Mouse (Mus musculus): ENCODE measurements around the gene Sag. TPM values are rescaled to one million over a fixed set of nuclear protein-coding genes. Genes with fewer than 3 reads are reported as not detected.

Sag gene
- polyA plus RNA-seq, 1 experiment from 2014 or later: 2.6 TPM

DNA sequence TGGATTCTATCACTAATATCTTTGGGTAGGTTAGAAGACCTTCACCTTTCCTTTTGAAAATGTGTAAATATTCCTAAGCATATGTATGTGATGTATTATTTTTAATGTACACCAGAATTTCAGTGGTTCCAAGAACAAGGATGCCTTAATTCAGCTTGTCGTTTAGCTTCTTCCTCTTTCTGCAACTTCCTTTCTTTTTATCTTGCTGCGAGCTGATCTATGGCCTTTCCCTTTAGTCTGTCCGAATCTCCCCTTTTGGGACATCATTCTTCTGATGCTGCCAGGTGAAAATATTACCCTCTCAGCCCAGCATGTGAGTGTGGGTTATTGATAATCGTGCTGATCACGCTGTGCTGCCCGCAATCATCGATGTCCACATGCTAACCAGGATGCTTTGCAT is 28.6 kb upstream of the Sag start:
- no peak for ATAC-seq (ENCODE audit: low FRiP score)
- Histone ChIP-seq H3K4me3 (ENCODE audit: low read depth, low read length) (no peak overlapping the region), H3K4me2 (replicated peaks; ENCODE audit: low read depth, low read length) (no peak overlapping the region), H3K27me3 (ENCODE audit: control insufficient read depth, insufficient read depth, low read length) (no peaks in the 10 kb centered on the region), H3K9me3 (ENCODE audit: control insufficient read depth, low read length) (no peaks in the 10 kb centered on the region), H3K4me1 (replicated peaks; ENCODE audit: control insufficient read depth, insufficient read depth, low read length) (no peaks in the 10 kb centered on the region), H3K36me3 (ENCODE audit: control insufficient read depth, insufficient read depth, low read length) (peaks cover 32% of the 10 kb centered on the region), H3K27ac (ENCODE audit: low read depth, low read length) (no peak overlapping the region), H3K9ac (ENCODE audit: low read depth, low read length) (no peak overlapping the region)
- WGBS: 93% methylated on average over 7 of the region's 7 CpGs
- no peak for DNase-seq (ENCODE audit: low spot score)

DNA sequence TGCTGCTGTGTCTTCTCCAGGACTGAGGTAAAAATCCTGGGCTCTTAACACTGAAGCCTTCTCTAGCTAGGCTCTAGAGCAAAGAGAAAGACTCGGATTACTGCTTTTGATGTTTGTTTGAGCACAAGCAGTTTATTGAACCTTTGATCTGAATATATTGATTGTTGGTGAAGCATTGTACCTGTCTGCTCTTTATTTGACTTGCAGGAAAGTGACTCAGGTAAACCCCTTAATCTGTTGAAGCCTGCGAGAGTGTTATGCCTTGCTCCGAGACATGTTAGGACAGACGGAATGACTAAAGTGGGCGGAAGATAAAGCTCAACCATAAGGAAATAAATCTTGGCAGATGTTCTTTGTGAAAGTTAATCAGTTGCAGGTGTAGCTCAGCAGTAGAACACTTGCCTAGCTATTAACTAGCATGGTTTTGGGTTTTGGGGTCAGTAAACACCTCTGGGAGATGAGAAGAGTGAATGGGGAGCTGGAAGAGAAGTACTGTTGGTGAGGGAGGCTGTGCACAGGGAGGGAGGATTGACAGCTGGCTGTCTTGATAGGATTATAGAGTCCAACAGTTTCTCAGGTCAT is 24.2 kb upstream of the Sag start:
- no peaks in the 10 kb centered on the region for H3K4me1 ChIP-seq (replicated peaks; ENCODE audit: control insufficient read depth, insufficient read depth, low read length)
- peaks cover 31% of the 10 kb centered on the region for H3K36me3 ChIP-seq (ENCODE audit: control insufficient read depth, insufficient read depth, low read length)
- no peaks in the 10 kb centered on the region for H3K9me3 ChIP-seq (ENCODE audit: control insufficient read depth, low read length)
- H3K9ac ChIP-seq (ENCODE audit: low read depth, low read length): no peak overlapping the region
- whole genome bisulfite sequencing: 93% methylated on average over 5 of the region's 5 CpGs
- no peaks in the 10 kb centered on the region for H3K27me3 ChIP-seq (ENCODE audit: control insufficient read depth, insufficient read depth, low read length)
- no peak overlapping the region for H3K4me2 ChIP-seq (replicated peaks; ENCODE audit: low read depth, low read length)
- no peak overlapping the region for H3K4me3 ChIP-seq (ENCODE audit: low read depth, low read length)
- no peak for DNase-seq (ENCODE audit: low spot score)
- H3K27ac ChIP-seq (ENCODE audit: low read depth, low read length): no peak overlapping the region
- ATAC-seq (ENCODE audit: low FRiP score): no peak

DNA sequence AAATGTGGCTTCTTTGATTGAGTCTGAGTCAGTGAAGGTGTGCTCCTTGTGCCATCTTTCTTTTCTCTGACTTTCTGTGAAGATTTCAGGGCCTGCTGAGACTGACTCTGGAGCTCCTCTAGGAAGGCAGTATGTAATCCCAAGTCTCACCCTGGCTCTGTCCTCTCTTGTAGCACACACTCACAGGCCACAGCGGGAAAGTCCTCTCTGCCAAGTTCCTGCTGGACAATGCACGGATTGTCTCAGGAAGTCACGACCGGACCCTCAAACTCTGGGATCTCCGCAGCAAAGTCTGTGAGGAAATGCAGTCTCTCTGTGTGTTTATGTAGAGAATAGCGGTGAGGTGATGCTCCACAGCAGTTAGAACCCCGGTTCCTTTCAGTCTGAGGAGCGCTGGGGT is 17.8 kb upstream of the Sag start:
- H3K27ac ChIP-seq (ENCODE audit: low read depth, low read length): no peak overlapping the region
- peaks cover 9% of the 10 kb centered on the region for H3K36me3 ChIP-seq (ENCODE audit: control insufficient read depth, insufficient read depth, low read length)
- WGBS: 90% methylated on average over 8 of the region's 8 CpGs
- H3K27me3 ChIP-seq (ENCODE audit: control insufficient read depth, insufficient read depth, low read length): no peaks in the 10 kb centered on the region
- DNase-seq (ENCODE audit: low spot score) (no peak), ATAC-seq (ENCODE audit: low FRiP score) (no peak)
- H3K9ac ChIP-seq (ENCODE audit: low read depth, low read length): no peak overlapping the region
- H3K4me3 ChIP-seq (ENCODE audit: low read depth, low read length): no peak overlapping the region
- H3K4me2 ChIP-seq (replicated peaks; ENCODE audit: low read depth, low read length): no peak overlapping the region
- no peaks in the 10 kb centered on the region for H3K9me3 ChIP-seq (ENCODE audit: control insufficient read depth, low read length)
- no peaks in the 10 kb centered on the region for H3K4me1 ChIP-seq (replicated peaks; ENCODE audit: control insufficient read depth, insufficient read depth, low read length)

DNA sequence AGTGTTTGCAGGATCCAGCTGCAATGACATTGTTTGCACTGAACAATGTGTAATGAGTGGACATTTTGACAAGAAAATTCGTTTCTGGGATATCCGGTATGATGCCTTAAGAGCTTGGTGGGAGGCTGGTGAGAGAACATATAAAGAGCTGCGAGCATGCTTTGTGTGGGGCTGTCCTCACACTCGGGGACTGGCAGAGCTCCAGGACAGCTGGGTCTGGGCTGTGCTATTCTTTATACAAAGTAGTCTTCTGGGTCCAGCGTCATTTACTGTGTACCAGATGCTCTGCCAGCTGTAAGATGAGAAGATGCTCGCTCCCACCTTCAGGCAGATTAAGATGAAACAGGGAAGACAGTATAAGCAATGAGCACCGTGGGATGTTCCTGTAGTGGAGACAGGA is 17.2 kb upstream of the Sag start:
- ATAC-seq (ENCODE audit: low FRiP score) (no peak), DNase-seq (ENCODE audit: low spot score) (no peak)
- Histone ChIP-seq H3K4me2 (replicated peaks; ENCODE audit: low read depth, low read length) (no peak overlapping the region), H3K4me1 (replicated peaks; ENCODE audit: control insufficient read depth, insufficient read depth, low read length) (no peaks in the 10 kb centered on the region), H3K9ac (ENCODE audit: low read depth, low read length) (no peak overlapping the region), H3K9me3 (ENCODE audit: control insufficient read depth, low read length) (no peaks in the 10 kb centered on the region), H3K4me3 (ENCODE audit: low read depth, low read length) (no peak overlapping the region), H3K27ac (ENCODE audit: low read depth, low read length) (no peak overlapping the region), H3K36me3 (ENCODE audit: control insufficient read depth, insufficient read depth, low read length) (peaks cover 13% of the 10 kb centered on the region), H3K27me3 (ENCODE audit: control insufficient read depth, insufficient read depth, low read length) (no peaks in the 10 kb centered on the region)
- 91% methylated on average over 7 of the region's 7 CpGs for WGBS

DNA sequence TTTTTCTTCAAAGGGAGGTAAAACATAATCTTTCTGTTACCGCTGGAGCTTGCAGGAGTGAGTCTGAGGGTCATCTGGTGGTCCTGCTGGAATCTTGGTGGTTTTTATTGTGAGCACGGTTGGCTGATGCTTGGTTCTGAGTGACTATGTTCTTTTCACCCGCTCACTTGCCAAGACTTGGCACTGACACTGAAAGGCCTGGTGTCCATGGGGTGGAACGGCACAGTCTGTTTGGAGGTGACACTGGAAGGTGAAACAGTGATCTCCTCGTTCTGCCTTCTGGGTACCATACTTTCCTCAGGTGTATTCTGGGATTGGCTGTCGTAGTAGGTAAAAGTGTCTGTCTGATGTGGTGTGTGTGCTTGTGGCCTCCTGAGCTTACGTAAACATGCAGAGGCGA is 13.8 kb upstream of the Sag start:
- Histone ChIP-seq H3K9me3 (ENCODE audit: control insufficient read depth, low read length) (no peaks in the 10 kb centered on the region), H3K36me3 (ENCODE audit: control insufficient read depth, insufficient read depth, low read length) (peaks cover 14% of the 10 kb centered on the region), H3K4me3 (ENCODE audit: low read depth, low read length) (no peak overlapping the region), H3K4me2 (replicated peaks; ENCODE audit: low read depth, low read length) (no peak overlapping the region), H3K27ac (ENCODE audit: low read depth, low read length) (no peak overlapping the region), H3K9ac (ENCODE audit: low read depth, low read length) (no peak overlapping the region), H3K27me3 (ENCODE audit: control insufficient read depth, insufficient read depth, low read length) (no peaks in the 10 kb centered on the region), H3K4me1 (replicated peaks; ENCODE audit: control insufficient read depth, insufficient read depth, low read length) (no peaks in the 10 kb centered on the region)
- ATAC-seq (ENCODE audit: low FRiP score): no peak
- no peak for DNase-seq (ENCODE audit: low spot score)
- WGBS: 96% methylated on average over 8 of the region's 8 CpGs

DNA sequence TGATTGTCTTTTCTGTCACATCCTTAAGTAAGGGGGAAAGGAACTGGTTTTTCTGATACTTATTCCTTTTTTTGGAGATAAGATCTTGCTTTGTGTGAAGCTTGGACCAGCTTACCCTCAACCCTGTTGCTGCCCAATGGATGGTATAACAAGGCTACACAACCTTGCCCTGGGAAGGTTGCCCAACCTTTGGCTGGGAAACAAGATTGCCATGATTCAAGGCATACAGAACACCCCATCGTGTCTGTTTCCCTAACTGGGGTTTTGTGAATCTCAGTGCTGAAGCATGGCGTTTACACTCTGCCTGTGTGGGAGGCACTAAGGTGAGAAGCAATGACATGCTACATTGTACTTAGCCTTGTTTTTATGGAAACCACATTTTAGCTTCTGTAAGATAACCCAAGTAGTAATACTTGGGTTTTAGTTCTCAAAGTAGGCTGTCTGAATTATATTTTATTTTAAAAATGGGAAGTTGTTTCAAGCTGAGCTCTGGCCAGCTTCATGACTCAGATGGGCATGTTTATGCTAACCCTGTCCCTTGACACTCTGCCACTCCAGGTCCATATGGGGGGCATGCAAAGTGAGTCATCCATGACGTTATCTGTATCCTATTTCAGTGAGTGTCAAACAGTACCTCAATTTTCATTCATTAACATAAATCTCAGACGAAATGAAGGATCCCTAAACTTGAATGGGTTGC is 10.9 kb upstream of the Sag start:
- DNase-seq (ENCODE audit: low spot score) (no peak), ATAC-seq (ENCODE audit: low FRiP score) (no peak)
- 85% methylated on average over 4 of the region's 4 CpGs for WGBS
- Histone ChIP-seq H3K9ac (ENCODE audit: low read depth, low read length) (no peak overlapping the region), H3K4me1 (replicated peaks; ENCODE audit: control insufficient read depth, insufficient read depth, low read length) (no peaks in the 10 kb centered on the region), H3K4me3 (ENCODE audit: low read depth, low read length) (no peak overlapping the region), H3K27me3 (ENCODE audit: control insufficient read depth, insufficient read depth, low read length) (no peaks in the 10 kb centered on the region), H3K36me3 (ENCODE audit: control insufficient read depth, insufficient read depth, low read length) (peaks cover 10% of the 10 kb centered on the region), H3K27ac (ENCODE audit: low read depth, low read length) (no peak overlapping the region), H3K9me3 (ENCODE audit: control insufficient read depth, low read length) (no peaks in the 10 kb centered on the region), H3K4me2 (replicated peaks; ENCODE audit: low read depth, low read length) (no peak overlapping the region)

DNA sequence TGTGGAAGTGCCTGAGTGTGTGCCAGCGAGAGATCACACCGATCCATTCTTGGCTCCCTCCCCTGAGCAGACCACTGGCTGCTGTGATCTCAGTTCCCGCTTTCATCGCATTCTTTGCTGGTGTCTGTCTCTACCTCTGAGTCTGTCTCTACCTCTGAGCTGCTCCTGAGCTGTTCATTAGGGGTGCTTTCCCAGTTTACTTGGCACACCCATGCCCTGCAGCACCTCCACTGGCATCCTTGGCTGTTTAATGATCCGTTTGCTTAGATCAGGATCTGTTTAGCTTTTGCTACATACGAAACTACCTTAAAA is 10.4 kb upstream of the Sag start:
- H3K36me3 ChIP-seq (ENCODE audit: control insufficient read depth, insufficient read depth, low read length): peaks cover 10% of the 10 kb centered on the region

DNA sequence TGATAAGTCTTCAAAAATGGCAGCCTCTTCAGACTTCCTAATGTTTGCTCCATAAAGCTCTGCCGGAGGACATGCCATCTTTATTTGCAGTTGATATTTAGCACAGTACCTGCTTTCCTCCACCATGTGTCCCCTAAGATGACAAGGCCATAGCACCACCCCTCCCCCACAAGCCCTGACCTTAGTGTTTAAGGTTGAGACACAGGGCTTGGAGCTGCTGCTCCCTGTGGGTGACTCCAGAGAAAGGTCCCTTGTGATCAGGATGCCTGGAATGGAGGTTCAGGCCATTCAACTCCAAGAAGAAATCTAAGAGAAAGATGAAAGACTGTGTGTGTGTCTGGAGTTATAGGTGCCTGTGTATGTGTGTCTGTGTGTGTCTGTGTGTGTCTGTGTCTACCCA is 5.8 kb upstream of the Sag start:
- H3K27ac ChIP-seq (ENCODE audit: low read depth, low read length): no peak overlapping the region
- DNase-seq (ENCODE audit: low spot score) (no peak), ATAC-seq (ENCODE audit: low FRiP score) (no peak)
- no peak overlapping the region for H3K9ac ChIP-seq (ENCODE audit: low read depth, low read length)
- H3K27me3 ChIP-seq (ENCODE audit: control insufficient read depth, insufficient read depth, low read length): no peaks in the 10 kb centered on the region
- 100% methylated on average over 1 of the region's 1 CpGs for WGBS
- H3K4me1 ChIP-seq (replicated peaks; ENCODE audit: control insufficient read depth, insufficient read depth, low read length): no peaks in the 10 kb centered on the region
- H3K4me2 ChIP-seq (replicated peaks; ENCODE audit: low read depth, low read length): no peak overlapping the region
- no peak overlapping the region for H3K4me3 ChIP-seq (ENCODE audit: low read depth, low read length)
- no peaks in the 10 kb centered on the region for H3K9me3 ChIP-seq (ENCODE audit: control insufficient read depth, low read length)
- H3K36me3 ChIP-seq (ENCODE audit: control insufficient read depth, insufficient read depth, low read length): no peaks in the 10 kb centered on the region

More for the DNA sequence above, 10.4 kb upstream of the Sag start:
- ATAC-seq (ENCODE audit: low FRiP score): no peak
- no peak for DNase-seq (ENCODE audit: low spot score)
- H3K27me3 ChIP-seq (ENCODE audit: control insufficient read depth, insufficient read depth, low read length): no peaks in the 10 kb centered on the region
- H3K9me3 ChIP-seq (ENCODE audit: control insufficient read depth, low read length): no peaks in the 10 kb centered on the region
- 96% methylated on average over 6 of the region's 6 CpGs for WGBS
- H3K4me2 ChIP-seq (replicated peaks; ENCODE audit: low read depth, low read length): no peak overlapping the region
- H3K4me3 ChIP-seq (ENCODE audit: low read depth, low read length): no peak overlapping the region
- H3K4me1 ChIP-seq (replicated peaks; ENCODE audit: control insufficient read depth, insufficient read depth, low read length): no peaks in the 10 kb centered on the region
- H3K27ac ChIP-seq (ENCODE audit: low read depth, low read length): no peak overlapping the region
- H3K9ac ChIP-seq (ENCODE audit: low read depth, low read length): no peak overlapping the region

DNA sequence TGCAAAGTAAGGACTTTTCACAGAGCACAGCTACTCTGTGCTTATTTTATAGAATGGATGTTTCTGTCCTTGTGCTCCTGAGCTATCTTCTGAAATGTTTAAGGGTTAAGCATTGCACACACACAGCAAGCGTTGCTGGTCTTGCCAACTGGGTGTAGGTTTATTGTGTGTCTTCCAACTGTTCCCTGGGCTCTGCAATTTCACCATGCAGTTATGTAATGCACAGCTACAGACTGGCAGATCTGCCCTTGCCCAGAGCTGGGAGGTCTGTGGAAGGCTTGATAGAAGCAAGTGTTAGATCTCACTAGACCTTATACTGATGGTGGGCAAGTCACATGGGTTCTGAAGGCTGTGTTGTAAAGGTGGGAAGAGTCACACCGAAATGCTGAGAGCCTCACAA is 5.2 kb upstream of the Sag start:
- 91% methylated on average over 2 of the region's 2 CpGs for WGBS
- Histone ChIP-seq H3K4me3 (ENCODE audit: low read depth, low read length) (no peak overlapping the region), H3K9me3 (ENCODE audit: control insufficient read depth, low read length) (no peaks in the 10 kb centered on the region), H3K4me1 (replicated peaks; ENCODE audit: control insufficient read depth, insufficient read depth, low read length) (no peaks in the 10 kb centered on the region), H3K9ac (ENCODE audit: low read depth, low read length) (no peak overlapping the region), H3K27me3 (ENCODE audit: control insufficient read depth, insufficient read depth, low read length) (no peaks in the 10 kb centered on the region), H3K27ac (ENCODE audit: low read depth, low read length) (no peak overlapping the region), H3K4me2 (replicated peaks; ENCODE audit: low read depth, low read length) (no peak overlapping the region), H3K36me3 (ENCODE audit: control insufficient read depth, insufficient read depth, low read length) (no peaks in the 10 kb centered on the region)
- no peak for DNase-seq (ENCODE audit: low spot score)
- no peak for ATAC-seq (ENCODE audit: low FRiP score)

Data from hindbrain, embryonic 11.5 days (tissue).